Mouse (Mus musculus) liver, postnatal 0 days (tissue): ENCODE measurements at regions not wholly inside any gene's neighbourhood (a gene's known extent, or its start where the extent isn't known, plus 50 kb on each side); places are given as distances from the start of the nearest gene placed in this dataset.
A peak's percentile ranks its signal among the peaks of the same experiment; 100 is the strongest.

ENCODE experiments used
- ATAC-seq: fragments of 200-750 bp; cut with Nextera tagmentation; 2 replicates; pipeline ENCODE4 v1.8.0; 2017; ENCODE audit warnings: mild to moderate bottlenecking, moderate library complexity
- DNase-seq: peaks from one replicate; pipeline ENCODE4 v3.0.0-alpha.2; 2016
- H3K27ac ChIP-seq: fragments of 300-500 bp; sonication (generic); 2 replicates; pipeline ENCODE4 v1.5.1; 2014; ENCODE audit warnings: antibody characterized with exemption, moderate library complexity, mild to moderate bottlenecking, low read depth
- H3K27me3 ChIP-seq: fragments of 300-500 bp; sonication (generic); 2 replicates; pipeline ENCODE4 v1.6.1; 2014; ENCODE audit warnings: low read length, control low read depth, mixed read lengths; ENCODE audit not compliant: insufficient read depth
- H3K36me3 ChIP-seq: fragments of 300-500 bp; sonication (generic); replicated peaks from 2 replicates; pipeline ENCODE4 v1.6.1; 2014; ENCODE audit warnings: mild to moderate bottlenecking, control low read depth, low read length, moderate library complexity, mixed read lengths; ENCODE audit not compliant: insufficient read depth
- H3K4me1 ChIP-seq: fragments of 300-500 bp; sonication (generic); 2 replicates; pipeline ENCODE4 v1.6.1; 2014; ENCODE audit warnings: antibody characterized with exemption, mild to moderate bottlenecking, control low read depth; ENCODE audit not compliant: insufficient read depth
- H3K4me2 ChIP-seq: fragments of 300-500 bp; sonication (generic); 2 replicates; pipeline ENCODE4 v1.6.1; 2014; ENCODE audit warnings: low read depth, mild to moderate bottlenecking, low read length, moderate library complexity, mixed read lengths
- H3K4me3 ChIP-seq: fragments of 300-500 bp; sonication (generic); 2 replicates; pipeline ENCODE4 v1.5.1; 2014; ENCODE audit warnings: low read depth, low read length
- H3K9ac ChIP-seq: fragments of 300-500 bp; sonication (generic); replicated peaks from 2 replicates; pipeline ENCODE4 v1.6.1; 2014; ENCODE audit warnings: mild to moderate bottlenecking, moderate library complexity
- H3K9me3 ChIP-seq: fragments of 300-500 bp; sonication (generic); 2 replicates; pipeline ENCODE4 v1.6.1; 2016; ENCODE audit warnings: mild to moderate bottlenecking, control low read depth, low read length, mixed read lengths
- CTCF ChIP-seq: sonication (generic); IDR thresholded peaks from 2 replicates; pipeline ENCODE4 v1.5.1; 2016; ENCODE audit warnings: antibody characterized with exemption, low read depth
- EP300 ChIP-seq: IDR thresholded peaks from 2 replicates; pipeline ENCODE4 v1.6.1; 2016; ENCODE audit warnings: antibody characterized with exemption, low read depth, mild to moderate bottlenecking
- WGBS: fragments of 180-500 bp; shearing (Covaris S2); extraction: QIAGEN DNeasy Blood & Tissue Kit; methylation state at CpG from one replicate; pipeline ENCODE4 v1.1.7; 2014; ENCODE audit not compliant: insufficient replicate concordance; 5-methylcytosine and 5-hydroxymethylcytosine counted together

- Histone ChIP-seq H3K4me1 (no peaks in the 10 kb centered on the region), H3K9ac (no peak overlapping the region), H3K9me3 (no peaks in the 10 kb centered on the region), H3K4me2 (no peak overlapping the region), H3K4me3 (no peak overlapping the region), H3K27me3 (no peaks in the 10 kb centered on the region), H3K36me3 (no peaks in the 10 kb centered on the region), H3K27ac (peak overlapping the region; percentile 44; the same call in 1 of the 2 replicates)
- DNase-seq (peak; percentile 43), ATAC-seq (peak; percentile 67)
- TF ChIP-seq CTCF (no peak), EP300 (peak; percentile 9; the same call in 1 of the 2 replicates)
- WGBS = 43% methylated on average over 10 of the region's 10 CpGs
These were observed 111.4 kb upstream of the Ufm1 start for GRCm38 (mm10) chr3:53974905-53975551.

GRCm38 (mm10) chr3:53969000-53969641 is 105.5 kb upstream of the Ufm1 start:
- ATAC-seq = no peak

GRCm38 (mm10) chr3:53965142-53965541 is 101.5 kb upstream of the Ufm1 start:
- Histone ChIP-seq H3K9me3 (no peaks in the 10 kb centered on the region), H3K27ac (no peak overlapping the region), H3K9ac (no peak overlapping the region), H3K4me3 (no peak overlapping the region), H3K36me3 (no peaks in the 10 kb centered on the region), H3K4me2 (no peak overlapping the region), H3K4me1 (no peaks in the 10 kb centered on the region), H3K27me3 (no peaks in the 10 kb centered on the region)
- TF ChIP-seq EP300 = no peak
- no peak for TF ChIP-seq CTCF
- DNase-seq (no peak), ATAC-seq (no peak)
- WGBS = 67% methylated on average over 5 of the region's 5 CpGs

More at GRCm38 (mm10) chr3:53969000-53969641, 105.5 kb upstream of the Ufm1 start:
- Histone ChIP-seq H3K4me2 (no peak overlapping the region), H3K9ac (no peak overlapping the region), H3K4me3 (no peak overlapping the region), H3K36me3 (no peaks in the 10 kb centered on the region), H3K27ac (no peak overlapping the region), H3K9me3 (no peaks in the 10 kb centered on the region), H3K4me1 (no peaks in the 10 kb centered on the region), H3K27me3 (no peaks in the 10 kb centered on the region)
- no peak for DNase-seq
- TF ChIP-seq CTCF = no peak
- no peak for TF ChIP-seq EP300
- WGBS = 64% methylated on average over 5 of the region's 5 CpGs

- no peaks in the 10 kb centered on the region for H3K27me3 ChIP-seq
- ATAC-seq (no peak), DNase-seq (no peak)
- H3K4me2 ChIP-seq = no peak overlapping the region
- no peak overlapping the region for H3K4me3 ChIP-seq
- H3K4me1 ChIP-seq = no peaks in the 10 kb centered on the region
- no peak overlapping the region for H3K9ac ChIP-seq
- no peak for TF ChIP-seq CTCF
- no peak for TF ChIP-seq EP300
- 62% methylated on average over 2 of the region's 2 CpGs for WGBS
- H3K9me3 ChIP-seq = no peaks in the 10 kb centered on the region
- H3K27ac ChIP-seq = no peak overlapping the region
- H3K36me3 ChIP-seq = no peaks in the 10 kb centered on the region
These were observed 90.2 kb upstream of the Ufm1 start for GRCm38 (mm10) chr3:53953801-53954200.

GRCm38 (mm10) chr3:53939684-53940189 is 76.1 kb upstream of the Ufm1 start:
- no peak overlapping the region for H3K4me3 ChIP-seq
- H3K9me3 ChIP-seq = no peaks in the 10 kb centered on the region
- WGBS = 70% methylated on average over 3 of the region's 3 CpGs
- no peaks in the 10 kb centered on the region for H3K36me3 ChIP-seq
- no peaks in the 10 kb centered on the region for H3K27me3 ChIP-seq
- DNase-seq (no peak), ATAC-seq (no peak)
- no peak overlapping the region for H3K27ac ChIP-seq
- no peak overlapping the region for H3K4me2 ChIP-seq
- TF ChIP-seq EP300 = no peak
- TF ChIP-seq CTCF = no peak
- H3K4me1 ChIP-seq = no peaks in the 10 kb centered on the region
- H3K9ac ChIP-seq = no peak overlapping the region

GRCm38 (mm10) chr3:53931745-53932144 is 68.1 kb upstream of the Ufm1 start:
- DNase-seq (no peak), ATAC-seq (no peak)
- no peak for TF ChIP-seq EP300
- no peak for TF ChIP-seq CTCF
- H3K4me2 ChIP-seq = no peak overlapping the region
- no peak overlapping the region for H3K9ac ChIP-seq
- H3K27me3 ChIP-seq = no peaks in the 10 kb centered on the region
- H3K27ac ChIP-seq = no peak overlapping the region
- H3K4me3 ChIP-seq = no peak overlapping the region
- no peaks in the 10 kb centered on the region for H3K4me1 ChIP-seq
- 65% methylated on average over 6 of the region's 6 CpGs for WGBS
- H3K9me3 ChIP-seq = no peaks in the 10 kb centered on the region
- no peaks in the 10 kb centered on the region for H3K36me3 ChIP-seq
